Mouse (Mus musculus) MEL (cell line): ENCODE measurements around the gene Poll. TPM values are rescaled to one million over a fixed set of nuclear protein-coding genes. Genes with fewer than 3 reads are reported as not detected.

Experiments
- DNase-seq: peaks from one replicate; pipeline ENCODE4 v3.0.0; 2011; ENCODE audit warnings: low read depth, low spot score
- H3K27ac ChIP-seq: 2 replicates; pipeline ENCODE4 v1.5.1; 2012; ENCODE audit warnings: low read depth, mild to moderate bottlenecking, control low read depth, low read length, moderate library complexity; ENCODE audit not compliant: control insufficient read depth
- H3K27me3 ChIP-seq, 2 experiments: fragments of 150-350 bp in 1 of 2; sonication (generic) in 1 of 2; 2 replicates each; pipeline ENCODE4 v1.6.1; 2012; ENCODE audit warnings: low read length in 2 of 2, mild to moderate bottlenecking in 2 of 2, improper control_type of control experiment in 1 of 2, moderate library complexity in 1 of 2; ENCODE audit not compliant: insufficient read depth in 2 of 2, control insufficient read depth in 1 of 2
- H3K36me3 ChIP-seq, 2 experiments: 2 replicates each; pipeline ENCODE4 v1.6.1; 2012 to 2014; ENCODE audit warnings: low read length in 2 of 2, improper control_type of control experiment in 1 of 2, inconsistent platforms in 1 of 2, mild to moderate bottlenecking in 1 of 2; ENCODE audit not compliant: insufficient read depth in 2 of 2, control insufficient read depth in 1 of 2
- H3K4me1 ChIP-seq, 2 experiments: fragments of 150-350 bp in 1 of 2; sonication (generic) in 1 of 2; 2 replicates each; pipeline ENCODE4 v1.6.1; 2012; ENCODE audit warnings: low read length in 2 of 2, improper control_type of control experiment in 1 of 2, mild to moderate bottlenecking in 1 of 2; ENCODE audit not compliant: insufficient read depth in 2 of 2, control insufficient read depth in 1 of 2
- H3K4me3 ChIP-seq, 2 experiments: fragments of 150-350 bp in 1 of 2; sonication (generic) in 1 of 2; 2 replicates each; pipeline ENCODE4 v1.5.1; 2012; ENCODE audit warnings: low read depth in 2 of 2, low read length in 2 of 2, mild to moderate bottlenecking in 2 of 2, moderate library complexity in 2 of 2, control low read depth in 1 of 2, improper control_type of control experiment in 1 of 2; ENCODE audit not compliant: control insufficient read depth in 1 of 2, insufficient read depth in 1 of 2
- H3K79me2 ChIP-seq: 2 replicates; pipeline ENCODE4 v1.6.1; 2012; ENCODE audit warnings: mild to moderate bottlenecking, low read length, moderate library complexity; ENCODE audit not compliant: control insufficient read depth, poor library complexity, insufficient read depth
- H3K9ac ChIP-seq: 2 replicates; pipeline ENCODE4 v1.6.1; 2012; ENCODE audit warnings: low read depth, mild to moderate bottlenecking, control low read depth, low read length, moderate library complexity; ENCODE audit not compliant: control insufficient read depth, poor library complexity, severe bottlenecking
- H3K9me3 ChIP-seq: fragments of 150-350 bp; sonication (generic); replicated peaks from 2 replicates; pipeline ENCODE4 v1.6.1; 2012; ENCODE audit warnings: mild to moderate bottlenecking, low read length, improper control_type of control experiment, moderate library complexity; ENCODE audit not compliant: insufficient read depth
- CTCF ChIP-seq, 3 experiments: IDR thresholded peaks in 2 of 3; conservative IDR thresholded peaks in 1 of 3; 2 replicates each; pipeline ENCODE4 v1.5.1; 2011 to 2012; ENCODE audit warnings: low read length in 3 of 3, low read depth in 2 of 3, mild to moderate bottlenecking in 2 of 3, improper control_type of control experiment in 1 of 3, inconsistent platforms in 1 of 3, mixed read lengths in 1 of 3, moderate library complexity in 1 of 3; ENCODE audit not compliant: control insufficient read depth in 1 of 3, insufficient read depth in 1 of 3, poor library complexity in 1 of 3, severe bottlenecking in 1 of 3
- ELF1 ChIP-seq: IDR thresholded peaks from 2 replicates; pipeline ENCODE4 v1.6.1; 2014; ENCODE audit warnings: low read depth, mild to moderate bottlenecking, inconsistent platforms, low read length, improper control_type of control experiment, moderate library complexity
- EP300 ChIP-seq, 2 experiments: IDR thresholded peaks; 2 replicates each; pipeline ENCODE4 v1.6.1; 2011; ENCODE audit warnings: improper control_type of control experiment in 2 of 2, low read length in 2 of 2, low read depth in 1 of 2, mild to moderate bottlenecking in 1 of 2
- ETS1 ChIP-seq: IDR thresholded peaks from 2 replicates; pipeline ENCODE4 v1.6.1; 2012; ENCODE audit warnings: low read depth, mild to moderate bottlenecking, inconsistent platforms, low read length, improper control_type of control experiment, moderate library complexity
- MAFK ChIP-seq: IDR thresholded peaks from 2 replicates; pipeline ENCODE4 v1.6.1; 2011; ENCODE audit warnings: low read depth, mild to moderate bottlenecking, low read length, improper control_type of control experiment, borderline replicate concordance
- MAZ ChIP-seq: IDR thresholded peaks from 2 replicates; pipeline ENCODE4 v1.6.1; 2012; ENCODE audit warnings: low read depth, mild to moderate bottlenecking, inconsistent platforms, low read length, improper control_type of control experiment
- MXI1 ChIP-seq: IDR thresholded peaks from 2 replicates; pipeline ENCODE4 v1.6.1; 2011; ENCODE audit warnings: mild to moderate bottlenecking, low read depth, low read length, improper control_type of control experiment
- MYB ChIP-seq: IDR thresholded peaks from 2 replicates; pipeline ENCODE4 v1.6.1; 2011; ENCODE audit warnings: mild to moderate bottlenecking, low read depth, low read length, improper control_type of control experiment
- NELFE ChIP-seq: IDR thresholded peaks from 2 replicates; pipeline ENCODE4 v1.6.1; 2011; ENCODE audit warnings: low read depth, low read length, improper control_type of control experiment
- NRF1 ChIP-seq: IDR thresholded peaks from 2 replicates; pipeline ENCODE4 v1.6.1; 2014; ENCODE audit warnings: low read depth, mild to moderate bottlenecking, inconsistent platforms, low read length, improper control_type of control experiment, moderate library complexity; ENCODE audit not compliant: poor library complexity, insufficient read depth, severe bottlenecking
- POLR2AphosphoS5 ChIP-seq: IDR thresholded peaks from 2 replicates; pipeline ENCODE4 v1.6.1; 2012; ENCODE audit warnings: low read depth, borderline replicate concordance, mild to moderate bottlenecking, inconsistent platforms, low read length, moderate library complexity, mixed read lengths
- RCOR1 ChIP-seq: IDR thresholded peaks from 2 replicates; pipeline ENCODE4 v1.6.1; 2012; ENCODE audit warnings: low read depth, mild to moderate bottlenecking, inconsistent platforms, low read length, improper control_type of control experiment
- TBP ChIP-seq: IDR thresholded peaks from 2 replicates; pipeline ENCODE4 v1.8.0; 2011; ENCODE audit warnings: low read depth, low read length, improper control_type of control experiment
- UBTF ChIP-seq: IDR thresholded peaks from 2 replicates; pipeline ENCODE4 v1.6.1; 2012; ENCODE audit warnings: low read depth, mild to moderate bottlenecking, inconsistent platforms, low read length, improper control_type of control experiment, moderate library complexity, borderline replicate concordance; ENCODE audit not compliant: insufficient read depth
- USF1 ChIP-seq: IDR thresholded peaks from 2 replicates; pipeline ENCODE4 v1.6.1; 2014; ENCODE audit warnings: low read depth, mild to moderate bottlenecking, inconsistent platforms, low read length, improper control_type of control experiment, moderate library complexity
- USF2 ChIP-seq, 2 experiments: IDR thresholded peaks; 2 replicates each; pipeline ENCODE4 v1.6.1; 2011 to 2012; ENCODE audit warnings: improper control_type of control experiment in 2 of 2, low read length in 2 of 2, borderline replicate concordance in 1 of 2, inconsistent platforms in 1 of 2, low read depth in 1 of 2, mild to moderate bottlenecking in 1 of 2; ENCODE audit not compliant: insufficient read depth in 1 of 2
- ZC3H11A ChIP-seq: IDR thresholded peaks from 2 replicates; pipeline ENCODE4 v1.6.1; 2012; ENCODE audit warnings: low read depth, mild to moderate bottlenecking, inconsistent platforms, low read length, improper control_type of control experiment
- ZMIZ1 ChIP-seq: IDR thresholded peaks from 2 replicates; pipeline ENCODE4 v1.6.1; 2012; ENCODE audit warnings: low read depth, mild to moderate bottlenecking, inconsistent platforms, low read length, improper control_type of control experiment, moderate library complexity
- polyA plus RNA-seq, 2 experiments: library from polyadenylated mRNA; stranded (reverse) in 1 of 2; unstranded in 1 of 2; fragments of >175 nt in 1 of 2; fragments of >200 nt in 1 of 2; gene quantifications; 2 replicates each; pipeline versions ENCODE4 v1.2.1 to v1.2.4; 2012; ENCODE audit warnings: low replicate concordance in 2 of 2, low read depth in 1 of 2; ENCODE audit not compliant: insufficient read length in 2 of 2, insufficient read depth in 1 of 2, missing spikeins in 1 of 2
- total RNA-seq: library from RNA; depleted of rRNA; stranded (reverse); fragments of 300-350 nt; gene quantifications from 2 replicates; pipeline ENCODE4 v1.2.3, GENCODE M21; 2012

The Poll gene
- total and polyA plus RNA-seq, 3 experiments: 14.9 to 19.0 TPM; not detected in 1

GRCm38 (mm10) chr19:45544152-45544924, 16.0 kb downstream of the Poll start (continued):
- TF ChIP-seq POLR2AphosphoS5 (no peak), TBP (peak; percentile 44; the same call in 1 of the 2 replicates), ELF1 (0 out of 2 replicates have a peak, but pooled peaks have one; percentile 40), UBTF (no peak), USF2 (IDR thresholded peaks at IDR 0.05; ENCODE audit: borderline replicate concordance in 1 of 2, insufficient read depth in 1 of 2, low read depth in 1 of 2, low read length in 2 of 2) (no peak), MXI1 (peak; percentile 61; the same call in 1 of the 2 replicates), MAFK (no peak), CTCF (IDR thresholded peaks at IDR 0.05 in 2 of 3, conservative IDR thresholded peaks at IDR 0.05 in 1 of 3; ENCODE audit: control insufficient read depth in 1 of 3, insufficient read depth in 1 of 3, low read depth in 2 of 3, low read length in 3 of 3, poor library complexity in 1 of 3, severe bottlenecking in 1 of 3) (no peak; a peak in 1 of 6 replicates), USF1 (no peak), NELFE (peak; percentile 35; the same call in 1 of the 2 replicates), ZMIZ1 (no peak), MAZ (peak; percentile 80), MYB (no peak), ZC3H11A (no peak), NRF1 (no peak)

DNA sequence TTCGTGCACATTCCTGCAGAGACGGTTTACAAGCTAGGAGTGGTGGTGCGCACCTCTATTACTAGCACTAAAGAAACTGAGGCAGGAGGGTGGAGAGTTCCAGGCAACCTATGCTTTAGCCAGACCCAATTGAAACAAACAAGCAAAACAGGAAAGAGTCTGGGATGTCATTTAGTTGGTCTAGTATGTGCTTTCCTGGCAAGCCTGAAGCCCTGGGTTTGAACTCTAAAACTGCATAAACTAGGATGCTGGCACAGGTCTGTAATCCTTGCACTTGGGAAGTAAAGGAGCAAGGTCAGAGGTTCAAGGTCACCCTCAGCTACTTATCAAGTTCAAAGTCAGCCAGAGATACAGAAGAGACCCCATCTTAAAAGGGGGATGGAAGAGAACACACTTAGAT, 18.3 kb downstream of the Poll start:
- Histone ChIP-seq H3K4me1 (peaks cover 7 to 23% of the 10 kb centered on the region in 2 experiments), H3K36me3 (peaks cover 0 to 14% of the 10 kb centered on the region in 2 experiments; a peak in 2 of 4 replicates), H3K27me3 (no peaks in the 10 kb centered on the region), H3K9me3 (no peaks in the 10 kb centered on the region)
- TF ChIP-seq RCOR1 (no peak), ETS1 (no peak), POLR2AphosphoS5 (no peak), EP300 (IDR thresholded peaks at IDR 0.05; ENCODE audit: low read depth in 1 of 2, low read length in 2 of 2) (no peak), MYB (no peak), UBTF (no peak)
- TF ChIP-seq, all 39 proteins: peak for 0
- H3K9ac ChIP-seq: peak overlapping the region; percentile 67
- H3K4me3 ChIP-seq: peak overlapping the region; percentile 58 to 90
- no peak for DNase-seq
- no peaks in the 10 kb centered on the region; the same call in 1 of the 2 replicates for H3K79me2 ChIP-seq
- H3K27ac ChIP-seq: peak overlapping the region; percentile 29
